Mouse (Mus musculus): ENCODE measurements at regions not wholly inside any gene's neighbourhood (a gene's known extent, or its start where the extent isn't known, plus 50 kb on each side); places are given as distances from the start of the nearest gene placed in this dataset.

GRCm38 (mm10) chr14:61857616-61858015, 250.4 kb downstream of the Kcnrg start:
- no peak for ATAC-seq (ENCODE audit: low FRiP score)
- H3K4me2 ChIP-seq: no peak overlapping the region
- H3K9ac ChIP-seq: no peak overlapping the region
- WGBS: 89% methylated on average over 6 of the region's 6 CpGs
- H3K27ac ChIP-seq: no peak overlapping the region
- H3K4me3 ChIP-seq: no peak overlapping the region
- no peaks in the 10 kb centered on the region for H3K4me1 ChIP-seq (replicated peaks)
- H3K9me3 ChIP-seq: no peaks in the 10 kb centered on the region
- H3K27me3 ChIP-seq: no peaks in the 10 kb centered on the region
- H3K36me3 ChIP-seq: no peaks in the 10 kb centered on the region

GRCm38 (mm10) chr14:61860688-61861087, 253.4 kb downstream of the Kcnrg start:
- H3K4me1 ChIP-seq (replicated peaks): no peaks in the 10 kb centered on the region
- H3K9ac ChIP-seq: no peak overlapping the region
- H3K27me3 ChIP-seq: no peaks in the 10 kb centered on the region
- no peak overlapping the region for H3K27ac ChIP-seq
- no peak overlapping the region for H3K4me2 ChIP-seq
- no peak for ATAC-seq (ENCODE audit: low FRiP score)
- WGBS: 98% methylated on average over 4 of the region's 4 CpGs
- H3K9me3 ChIP-seq: no peaks in the 10 kb centered on the region
- H3K36me3 ChIP-seq: no peaks in the 10 kb centered on the region
- no peak overlapping the region for H3K4me3 ChIP-seq

GRCm38 (mm10) chr14:61861357-61861958, 254.2 kb downstream of the Kcnrg start:
- Histone ChIP-seq H3K4me3 (no peak overlapping the region), H3K4me1 (replicated peaks) (no peaks in the 10 kb centered on the region), H3K9me3 (no peaks in the 10 kb centered on the region), H3K4me2 (no peak overlapping the region), H3K27me3 (no peaks in the 10 kb centered on the region), H3K36me3 (no peaks in the 10 kb centered on the region), H3K27ac (no peak overlapping the region), H3K9ac (no peak overlapping the region)
- WGBS: 94% methylated on average over 8 of the region's 8 CpGs
- ATAC-seq (ENCODE audit: low FRiP score): no peak

GRCm38 (mm10) chr14:61862931-61863330, 255.7 kb downstream of the Kcnrg start:
- Histone ChIP-seq H3K27me3 (no peaks in the 10 kb centered on the region), H3K9me3 (no peaks in the 10 kb centered on the region), H3K4me3 (no peak overlapping the region), H3K36me3 (no peaks in the 10 kb centered on the region), H3K4me1 (replicated peaks) (no peaks in the 10 kb centered on the region), H3K27ac (no peak overlapping the region), H3K4me2 (no peak overlapping the region), H3K9ac (no peak overlapping the region)
- 91% methylated on average over 6 of the region's 6 CpGs for WGBS
- ATAC-seq (ENCODE audit: low FRiP score): no peak

GRCm38 (mm10) chr14:61863475-61863874, 256.2 kb downstream of the Kcnrg start:
- Histone ChIP-seq H3K4me1 (replicated peaks) (no peaks in the 10 kb centered on the region), H3K4me3 (no peak overlapping the region), H3K9ac (no peak overlapping the region), H3K4me2 (no peak overlapping the region), H3K27me3 (no peaks in the 10 kb centered on the region), H3K36me3 (no peaks in the 10 kb centered on the region), H3K9me3 (no peaks in the 10 kb centered on the region), H3K27ac (no peak overlapping the region)
- WGBS: 66% methylated on average over 2 of the region's 2 CpGs
- no peak for ATAC-seq (ENCODE audit: low FRiP score)

- Histone ChIP-seq H3K4me3 (no peak overlapping the region), H3K4me2 (no peak overlapping the region), H3K27me3 (no peaks in the 10 kb centered on the region), H3K9me3 (no peaks in the 10 kb centered on the region), H3K36me3 (no peaks in the 10 kb centered on the region), H3K9ac (no peak overlapping the region), H3K4me1 (replicated peaks) (no peaks in the 10 kb centered on the region), H3K27ac (no peak overlapping the region)
- WGBS: 74% methylated on average over 3 of the region's 3 CpGs
- no peak for ATAC-seq (ENCODE audit: low FRiP score)
Measured at GRCm38 (mm10) chr14:61866532-61867268, 259.4 kb downstream of the Kcnrg start.

GRCm38 (mm10) chr14:61874206-61874605, 266.9 kb downstream of the Kcnrg start:
- H3K9ac ChIP-seq: no peak overlapping the region
- H3K27ac ChIP-seq: no peak overlapping the region
- no peaks in the 10 kb centered on the region for H3K4me1 ChIP-seq (replicated peaks)
- H3K4me3 ChIP-seq: no peak overlapping the region
- no peak overlapping the region for H3K4me2 ChIP-seq
- no peaks in the 10 kb centered on the region for H3K27me3 ChIP-seq
- H3K36me3 ChIP-seq: no peaks in the 10 kb centered on the region
- no peak for ATAC-seq (ENCODE audit: low FRiP score)
- no peaks in the 10 kb centered on the region for H3K9me3 ChIP-seq

GRCm38 (mm10) chr14:61879416-61879815, 272.2 kb downstream of the Kcnrg start:
- ATAC-seq (ENCODE audit: low FRiP score): no peak
- Histone ChIP-seq H3K4me2 (no peak overlapping the region), H3K9ac (no peak overlapping the region), H3K27me3 (no peaks in the 10 kb centered on the region), H3K27ac (no peak overlapping the region), H3K4me1 (replicated peaks) (no peaks in the 10 kb centered on the region), H3K4me3 (no peak overlapping the region), H3K36me3 (no peaks in the 10 kb centered on the region), H3K9me3 (no peaks in the 10 kb centered on the region)
- WGBS: 85% methylated on average over 2 of the region's 2 CpGs

GRCm38 (mm10) chr14:61880514-61881259, 273.4 kb downstream of the Kcnrg start:
- Histone ChIP-seq H3K27me3 (no peaks in the 10 kb centered on the region), H3K4me1 (replicated peaks) (no peaks in the 10 kb centered on the region), H3K9me3 (no peaks in the 10 kb centered on the region), H3K4me3 (no peak overlapping the region), H3K36me3 (no peaks in the 10 kb centered on the region), H3K4me2 (no peak overlapping the region), H3K27ac (no peak overlapping the region), H3K9ac (no peak overlapping the region)
- no peak for ATAC-seq (ENCODE audit: low FRiP score)
- 81% methylated on average over 8 of the region's 9 CpGs for WGBS

GRCm38 (mm10) chr14:61885241-61886015, 278.2 kb downstream of the Kcnrg start:
- 90% methylated on average over 6 of the region's 6 CpGs for WGBS
- no peaks in the 10 kb centered on the region for H3K27me3 ChIP-seq
- H3K27ac ChIP-seq: no peak overlapping the region
- H3K4me1 ChIP-seq (replicated peaks): no peaks in the 10 kb centered on the region
- ATAC-seq (ENCODE audit: low FRiP score): no peak
- H3K9ac ChIP-seq: no peak overlapping the region
- H3K4me3 ChIP-seq: no peak overlapping the region
- H3K9me3 ChIP-seq: no peaks in the 10 kb centered on the region
- H3K4me2 ChIP-seq: no peak overlapping the region
- no peaks in the 10 kb centered on the region for H3K36me3 ChIP-seq

GRCm38 (mm10) chr14:61889626-61890025, 282.4 kb downstream of the Kcnrg start:
- ATAC-seq (ENCODE audit: low FRiP score): no peak
- no peaks in the 10 kb centered on the region for H3K9me3 ChIP-seq
- 90% methylated on average over 8 of the region's 8 CpGs for WGBS
- H3K9ac ChIP-seq: no peak overlapping the region
- H3K27me3 ChIP-seq: no peaks in the 10 kb centered on the region
- H3K4me1 ChIP-seq (replicated peaks): no peaks in the 10 kb centered on the region
- H3K4me2 ChIP-seq: no peak overlapping the region
- H3K27ac ChIP-seq: no peak overlapping the region
- H3K36me3 ChIP-seq: no peaks in the 10 kb centered on the region
- H3K4me3 ChIP-seq: no peak overlapping the region

GRCm38 (mm10) chr14:61893786-61894185, 286.5 kb downstream of the Kcnrg start:
- no peak overlapping the region for H3K27ac ChIP-seq
- ATAC-seq (ENCODE audit: low FRiP score): no peak

More at GRCm38 (mm10) chr14:61893786-61894185, 286.5 kb downstream of the Kcnrg start:
- no peak overlapping the region for H3K9ac ChIP-seq
- 83% methylated on average over 3 of the region's 3 CpGs for WGBS
- no peak overlapping the region for H3K4me2 ChIP-seq
- no peaks in the 10 kb centered on the region for H3K36me3 ChIP-seq
- no peaks in the 10 kb centered on the region for H3K27me3 ChIP-seq
- H3K4me3 ChIP-seq: no peak overlapping the region
- H3K4me1 ChIP-seq (replicated peaks): no peaks in the 10 kb centered on the region
- H3K9me3 ChIP-seq: no peaks in the 10 kb centered on the region
